Mouse (Mus musculus) ovary, postnatal 14 days (tissue): ENCODE data around the gene Fcgr1.
"Not testable (repeated sequence)": the region's sequence is repeated elsewhere in the genome, so short reads cannot be mapped to it uniquely, and the experiment has no call there.

Source experiments
- DNase-seq: peaks from one replicate; pipeline ENCODE4 v3.0.0; 2022; ENCODE audit warnings: low spot score

Gene Fcgr1

DNA sequence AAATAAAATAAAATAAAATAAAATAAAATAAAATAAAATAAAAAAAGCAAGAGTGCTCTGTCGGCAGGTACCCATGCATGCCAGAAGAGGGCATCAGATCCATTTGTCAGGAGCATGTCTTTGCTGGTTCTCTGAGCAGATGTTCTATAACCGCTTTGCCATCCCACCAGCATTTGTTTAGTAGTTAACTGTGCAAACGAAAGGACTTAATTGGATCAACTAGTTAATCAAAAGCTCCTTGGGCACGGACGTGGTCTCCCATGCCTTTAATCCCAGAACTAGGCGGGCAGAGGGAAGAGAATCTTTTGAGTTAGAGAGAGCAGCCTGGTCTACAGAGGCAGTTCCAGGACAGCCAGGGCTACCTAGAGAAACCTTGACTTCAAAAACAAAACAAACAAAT lies 33.4 kb upstream of the Fcgr1 start:
- DNase-seq: no peak

DNA sequence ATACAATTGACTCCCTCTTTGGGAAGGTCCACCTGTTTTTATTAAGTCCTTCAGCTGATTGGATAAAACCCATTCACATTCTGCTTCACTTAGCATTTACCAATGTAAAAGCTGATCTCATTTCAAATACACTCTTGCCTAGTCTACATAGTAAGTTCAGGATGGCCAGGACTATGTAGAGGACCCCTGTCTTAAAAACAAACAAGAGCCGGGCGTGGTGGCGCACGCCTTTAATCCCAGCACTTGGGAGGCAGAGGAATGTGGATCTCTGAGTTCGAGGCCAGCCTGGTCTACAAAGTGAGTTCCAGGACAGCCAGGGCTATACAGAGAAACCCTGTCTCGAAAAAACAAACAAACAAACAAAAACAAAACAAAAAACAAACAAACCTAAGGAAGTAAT lies 30.0 kb upstream of the Fcgr1 start:
- not testable (repeated sequence) for DNase-seq

DNA sequence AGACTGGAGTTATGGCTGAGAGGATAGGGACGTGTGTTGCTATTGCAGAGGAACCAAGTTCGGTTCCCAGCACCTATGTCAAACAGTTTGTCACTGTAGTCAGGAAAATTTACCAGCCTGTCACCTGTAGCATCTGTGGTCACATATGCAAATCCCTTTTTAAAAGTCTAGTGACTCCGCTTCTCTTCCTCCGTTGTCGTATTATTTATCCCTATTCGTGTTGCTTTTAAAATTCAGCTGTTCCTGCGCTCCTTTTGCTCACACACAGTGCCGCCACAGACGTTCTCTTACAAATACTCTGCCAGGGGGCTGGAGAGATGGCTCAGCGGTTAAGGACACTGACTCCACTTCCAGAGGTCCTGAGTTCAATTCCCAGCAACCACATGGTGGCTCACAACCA lies 28.8 kb upstream of the Fcgr1 start:
- DNase-seq: no peak

DNA sequence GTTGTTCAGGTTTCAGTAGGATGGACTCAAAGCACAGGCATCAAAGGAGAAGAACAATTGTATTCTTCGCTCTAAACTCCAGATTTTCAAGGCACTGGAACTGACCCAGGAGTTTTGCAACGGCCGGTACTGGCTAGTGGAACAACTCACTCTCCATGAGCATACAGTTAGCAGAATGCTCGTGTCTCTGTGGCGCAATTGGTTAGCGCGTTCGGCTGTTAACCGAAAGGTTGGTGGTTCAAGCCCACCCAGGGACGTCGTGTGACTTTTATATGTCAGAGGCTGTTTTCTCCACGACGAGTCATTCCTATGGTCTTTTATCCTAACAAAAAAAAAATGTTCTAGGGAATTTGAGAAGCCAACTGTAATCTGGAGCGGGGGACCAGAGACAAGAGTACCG lies 28.1 kb upstream of the Fcgr1 start:
- no peak for DNase-seq

DNA sequence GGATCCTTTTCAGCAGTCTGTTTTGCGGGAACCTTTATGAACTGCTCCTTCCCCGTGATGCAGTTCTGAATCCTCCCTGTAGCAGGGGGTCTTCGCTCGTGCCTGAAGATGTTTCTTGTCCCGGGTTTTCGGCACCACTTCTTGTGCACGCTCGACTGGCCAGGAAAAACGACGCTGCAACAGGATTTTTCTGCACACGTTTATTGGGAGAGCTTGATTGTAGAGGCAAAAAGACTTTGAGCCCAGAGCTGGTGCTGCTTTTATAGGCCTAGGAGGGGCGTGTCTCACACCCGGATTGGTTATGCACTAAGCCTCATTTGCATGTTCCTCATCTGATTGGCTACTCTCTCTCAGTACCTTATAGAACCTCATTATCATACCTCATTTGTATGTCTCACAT lies 26.2 kb upstream of the Fcgr1 start:
- not testable (repeated sequence) for DNase-seq

DNA sequence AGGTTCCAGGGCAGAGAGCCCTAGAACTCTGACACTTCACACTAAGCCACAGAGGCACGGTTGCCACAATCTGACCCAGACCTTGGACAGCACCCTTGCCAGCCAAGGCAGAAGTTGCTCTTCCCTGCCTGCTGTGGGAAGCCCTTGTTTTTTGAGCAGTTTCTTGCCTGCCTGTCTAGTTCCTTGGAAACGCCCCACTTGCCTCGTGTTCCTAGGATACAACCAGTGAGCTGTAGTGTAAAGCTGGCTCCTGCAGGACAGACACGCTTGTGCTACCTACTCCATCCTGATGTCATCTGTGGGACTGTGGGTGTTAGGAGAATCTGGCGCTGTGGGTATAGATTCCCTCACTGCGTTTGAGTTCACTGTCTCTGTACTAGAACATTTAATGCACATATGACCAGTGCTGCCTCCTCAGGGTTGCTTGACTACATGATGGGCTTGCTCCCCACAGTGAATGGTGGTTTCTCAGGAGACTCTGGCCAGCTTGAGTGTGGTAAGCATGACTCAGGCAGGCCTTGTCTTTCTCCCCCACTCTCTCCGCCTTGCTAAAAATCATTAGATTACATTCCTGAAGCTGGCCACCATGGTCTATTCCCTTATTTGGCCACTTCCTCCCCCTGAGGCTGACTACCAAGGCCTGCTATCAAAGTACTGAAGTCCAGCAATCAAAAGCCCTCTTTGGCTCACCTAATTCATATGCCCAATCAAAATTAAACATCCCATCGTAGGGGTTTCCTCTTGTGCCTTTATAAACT lies 18.8 kb upstream of the Fcgr1 start:
- no peak for DNase-seq

DNA sequence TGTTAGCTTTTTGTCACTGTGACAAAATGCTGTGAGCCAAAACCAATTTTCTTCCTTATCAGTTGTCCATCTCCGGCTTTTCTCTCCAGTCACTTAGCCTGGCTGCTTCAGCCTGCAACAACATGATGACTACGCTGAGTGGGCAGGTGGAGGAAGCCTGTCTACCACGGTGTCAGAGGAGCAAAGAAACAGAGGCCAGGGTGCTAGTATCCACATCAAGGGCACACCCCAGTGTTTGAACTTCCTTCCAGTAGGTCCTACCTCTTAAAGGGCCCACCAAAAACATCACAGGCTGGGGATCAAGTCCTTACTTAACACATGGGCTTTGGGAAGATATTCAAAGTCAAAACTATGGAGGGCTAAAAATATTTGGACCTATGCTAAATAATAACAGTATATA lies 15.7 kb upstream of the Fcgr1 start:
- no peak for DNase-seq

DNA sequence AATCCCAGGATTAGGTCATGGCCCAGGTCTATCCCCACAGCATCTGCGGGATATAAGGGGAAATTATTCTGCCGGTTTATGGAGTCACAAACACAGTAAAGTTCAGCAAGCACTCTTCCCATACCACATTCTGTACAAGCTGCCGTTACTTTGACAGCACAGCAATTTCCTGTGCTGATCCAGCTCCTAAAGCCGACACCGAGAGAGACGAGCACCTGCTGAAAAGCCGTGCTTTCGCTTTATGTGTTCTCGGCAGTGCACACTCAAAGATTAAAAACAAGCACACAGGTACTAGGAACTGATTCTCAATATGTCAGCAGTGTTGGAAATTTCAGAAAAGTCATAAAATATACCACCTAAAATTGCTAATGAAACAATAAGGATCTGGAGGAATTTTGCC lies 12.7 kb upstream of the Fcgr1 start:
- no peak for DNase-seq

DNA sequence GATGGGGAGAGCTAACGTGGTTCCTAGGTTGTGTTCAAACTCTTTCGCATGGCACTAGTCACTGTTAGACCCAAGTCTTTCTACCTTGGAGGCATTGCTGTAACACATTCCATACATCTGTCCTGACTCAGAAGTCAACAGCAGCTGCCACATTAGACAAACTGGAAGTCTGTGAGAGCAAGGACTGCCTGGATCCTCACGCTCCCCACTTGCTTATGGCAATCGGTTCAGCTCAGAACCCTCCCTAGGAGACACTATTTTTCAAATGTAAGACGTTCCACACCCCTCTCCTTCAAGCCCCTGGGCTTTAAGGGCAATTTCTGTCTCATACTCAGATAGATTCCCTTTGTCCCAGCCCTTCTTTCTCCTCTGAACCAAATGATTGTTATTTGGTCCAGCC lies 8.3 kb upstream of the Fcgr1 start:
- DNase-seq: no peak

DNA sequence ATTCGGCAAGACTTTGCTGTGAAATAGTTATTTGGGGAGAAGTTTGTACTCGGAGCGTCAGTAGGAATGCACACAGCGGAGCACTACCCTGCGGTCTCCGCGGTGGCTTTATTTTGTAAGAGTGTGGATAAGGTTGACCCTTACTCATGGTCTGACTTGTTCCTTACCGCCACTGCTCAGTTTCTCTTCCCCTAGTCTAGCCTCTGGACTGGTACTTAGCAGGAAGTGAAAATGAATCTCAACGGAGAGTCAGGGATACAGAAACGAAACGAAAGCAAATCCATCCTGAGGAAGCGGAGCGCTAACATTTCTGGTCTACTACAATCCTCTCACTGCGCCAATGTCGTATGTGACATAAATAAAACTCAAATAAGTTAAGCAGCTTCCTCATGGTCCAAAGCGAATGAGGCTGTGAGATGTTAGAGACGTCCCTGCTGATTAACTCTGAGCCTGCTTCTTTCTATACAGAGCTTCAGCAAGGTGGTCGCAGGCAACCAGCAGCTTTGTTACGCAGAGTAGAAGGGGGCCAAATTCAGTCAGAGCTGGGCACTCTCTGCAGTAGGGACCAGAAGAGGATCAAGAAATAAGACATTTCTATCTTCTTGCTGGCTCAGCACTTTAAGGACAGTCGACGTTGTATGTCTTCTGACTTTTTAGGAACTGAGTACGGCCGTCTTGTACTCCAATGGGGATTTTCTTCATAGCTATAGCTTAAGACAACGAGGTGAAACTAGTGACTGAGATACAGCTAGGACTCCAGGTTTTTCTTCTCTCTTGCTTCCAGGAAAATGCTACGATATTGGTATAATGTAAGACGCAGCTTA lies 7.1 kb upstream of the Fcgr1 start:
- DNase-seq: no peak

DNA sequence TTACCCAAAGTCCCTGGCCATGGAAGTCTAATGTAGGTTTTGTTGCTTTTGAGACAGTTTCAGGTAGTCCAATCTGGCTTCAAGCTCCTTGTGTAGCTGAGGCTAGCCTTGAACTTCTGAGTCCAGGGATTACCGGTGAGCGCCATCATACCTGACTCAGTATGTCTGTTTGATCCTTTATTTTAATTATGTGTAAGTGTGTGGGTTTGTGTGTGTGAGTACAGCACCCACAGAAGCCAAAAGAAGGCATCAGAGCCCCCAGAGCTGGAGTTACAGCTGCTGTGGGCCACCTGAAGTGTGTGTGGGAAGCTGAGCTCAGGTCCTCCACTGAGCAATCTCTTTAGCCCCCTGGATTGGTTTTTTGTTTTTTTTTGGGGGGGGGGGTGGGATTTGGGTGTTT lies 5.8 kb upstream of the Fcgr1 start:
- DNase-seq: no peak

DNA sequence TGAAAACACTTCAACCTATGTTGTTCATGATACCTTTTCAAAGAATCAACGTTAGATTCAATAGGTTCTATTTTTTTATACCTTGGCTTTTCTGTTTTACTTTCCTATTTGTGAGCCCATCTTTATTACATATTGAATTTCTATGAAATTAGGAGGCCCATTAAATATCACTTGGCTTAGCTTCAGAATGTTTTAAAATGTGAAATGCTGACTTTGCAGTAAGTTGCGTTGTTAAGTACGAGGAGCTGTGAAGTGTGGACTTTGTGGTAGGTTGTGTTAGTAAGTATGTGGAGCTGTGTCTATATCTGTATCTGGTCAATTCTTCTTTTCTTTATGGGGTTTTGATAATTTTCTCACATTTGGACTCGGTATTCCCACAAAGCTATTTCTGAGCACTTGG lies 4.6 kb upstream of the Fcgr1 start:
- no peak for DNase-seq

DNA sequence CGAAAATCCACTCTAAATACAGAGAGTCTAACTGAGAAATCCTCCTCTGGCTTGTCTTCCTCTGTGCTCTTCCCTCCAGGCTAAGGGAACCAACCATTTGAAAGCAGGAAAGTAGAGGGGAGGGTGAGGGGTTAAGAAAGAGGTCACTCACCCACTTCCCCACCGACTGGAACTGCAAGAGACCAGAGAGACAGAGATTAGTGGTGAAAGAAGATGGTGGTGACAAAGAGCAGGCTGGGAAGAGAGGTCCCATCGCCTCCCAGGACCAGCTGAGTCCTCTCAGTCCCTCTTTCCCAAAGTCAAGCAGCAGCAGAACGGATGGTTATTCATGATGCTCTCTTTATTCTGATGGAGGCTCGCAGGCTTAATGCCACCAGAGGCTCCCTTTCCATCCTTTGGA lies 401 bp downstream of the Fcgr1 start:
- no peak for DNase-seq

DNA sequence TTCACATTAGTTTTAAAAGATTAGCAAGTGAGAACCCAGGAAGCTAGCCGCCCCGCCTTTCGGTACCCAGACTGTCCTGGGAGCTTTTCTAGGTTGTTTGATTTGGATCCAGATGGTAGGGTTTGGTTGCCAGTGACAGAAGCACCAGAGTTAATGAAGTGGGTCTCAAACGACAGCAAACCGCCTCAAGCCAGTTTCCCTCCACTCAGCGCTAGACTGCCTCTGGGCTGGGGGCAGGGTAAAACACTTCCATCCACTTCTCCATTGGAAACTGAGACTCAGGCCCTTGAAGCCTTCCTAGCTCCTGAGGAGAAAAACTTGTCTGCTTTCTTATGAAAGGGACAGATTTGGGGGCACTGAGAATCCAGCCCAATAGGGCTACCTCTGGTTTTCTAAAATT lies 1.1 kb downstream of the Fcgr1 start:
- DNase-seq: no peak

DNA sequence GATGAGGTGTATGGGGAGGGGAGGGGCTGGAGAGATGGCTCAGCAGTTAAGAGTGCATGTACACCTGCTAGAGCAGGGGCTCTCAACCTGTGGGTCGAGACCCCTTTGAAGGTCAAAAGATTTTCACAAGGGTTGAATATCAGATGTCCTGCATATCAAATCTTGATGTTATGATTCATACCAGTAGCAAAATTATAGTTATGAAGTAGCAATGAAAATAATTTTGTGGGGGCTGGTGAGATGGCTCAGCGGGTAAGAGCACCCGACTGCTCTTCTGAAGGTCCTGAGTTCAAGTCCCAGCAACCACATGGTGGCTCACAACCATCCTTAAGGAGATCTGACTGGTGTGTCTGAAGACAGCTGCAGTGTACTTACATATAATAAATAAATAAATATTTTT lies 3.0 kb downstream of the Fcgr1 start:
- not testable (repeated sequence) for DNase-seq

DNA sequence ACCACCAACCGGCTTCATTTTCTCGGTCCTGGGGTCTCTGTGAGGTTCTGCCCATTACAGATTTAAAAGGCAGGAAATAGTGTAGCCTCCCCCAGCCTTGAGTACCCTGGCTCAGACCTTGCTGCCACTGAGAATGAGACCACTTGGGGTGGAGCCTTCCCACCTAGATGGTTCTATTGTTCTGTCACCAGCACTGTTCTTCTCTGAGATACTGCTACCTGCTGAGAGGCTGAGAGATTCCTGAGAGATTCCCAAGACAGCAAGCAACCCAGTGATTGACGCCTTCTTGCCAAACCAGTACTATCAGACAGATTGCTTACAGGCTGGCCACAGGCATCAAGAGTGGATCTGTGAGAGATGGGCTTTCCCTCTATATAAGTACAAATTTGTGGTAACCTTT lies 4.6 kb downstream of the Fcgr1 start:
- DNase-seq: no peak

DNA sequence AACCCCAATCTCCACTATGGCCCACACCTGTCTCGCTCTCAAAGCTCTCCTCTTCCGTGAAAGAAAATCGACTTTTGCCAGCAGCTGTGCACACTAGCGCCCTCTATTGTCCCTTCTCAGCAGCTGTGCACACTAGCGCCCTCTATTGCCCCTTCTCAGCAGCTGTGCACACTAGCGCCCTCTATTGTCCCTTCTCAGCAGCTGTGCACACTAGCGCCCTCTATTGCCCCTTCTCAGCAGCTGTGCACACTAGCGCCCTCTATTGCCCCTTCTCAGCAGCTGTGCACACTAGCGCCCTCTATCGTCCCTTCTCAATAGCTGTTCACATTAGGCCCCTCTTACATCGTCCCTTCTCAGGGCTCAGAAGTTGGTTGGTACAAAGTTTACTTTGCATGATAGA lies 6.4 kb downstream of the Fcgr1 start:
- not testable (repeated sequence) for DNase-seq

DNA sequence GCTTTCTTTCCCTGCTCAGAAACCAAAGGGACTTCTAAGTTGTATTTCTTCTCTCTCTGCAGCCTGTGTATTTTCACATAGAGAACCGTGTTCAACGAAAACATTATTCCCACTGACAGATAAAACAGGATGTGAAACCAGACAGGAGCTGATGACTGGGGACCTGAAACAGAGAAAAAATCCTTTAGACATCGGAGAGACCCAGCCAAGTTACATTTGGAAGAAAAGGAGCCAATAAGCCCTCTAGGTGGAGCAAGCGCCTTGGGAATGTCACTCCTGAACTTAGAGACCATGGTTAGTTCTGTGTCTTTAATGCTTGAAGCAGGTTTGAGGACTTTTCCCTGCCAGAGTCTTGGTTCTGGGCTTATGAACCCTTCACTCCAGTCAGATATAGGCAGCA lies 9.3 kb downstream of the Fcgr1 start:
- no peak for DNase-seq

DNA sequence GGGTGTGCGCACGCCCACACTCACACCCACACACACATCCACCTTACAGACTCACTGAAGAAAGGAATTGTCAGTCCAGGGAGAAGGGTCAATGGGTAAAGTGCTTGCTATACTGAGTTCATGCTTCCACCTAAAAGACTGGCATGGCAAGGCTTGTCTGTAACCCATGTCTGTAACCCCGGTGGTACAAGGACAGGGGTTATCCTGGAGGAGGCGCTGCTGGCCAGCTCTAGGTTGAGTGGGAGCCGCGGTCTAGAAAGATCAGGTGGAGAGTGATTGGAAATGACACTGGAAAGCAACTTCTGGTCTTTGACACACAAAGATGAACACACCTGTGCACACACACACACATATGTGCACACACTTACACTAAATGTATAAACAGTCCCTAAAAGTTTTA lies 13.1 kb downstream of the Fcgr1 start:
- DNase-seq: no peak

DNA sequence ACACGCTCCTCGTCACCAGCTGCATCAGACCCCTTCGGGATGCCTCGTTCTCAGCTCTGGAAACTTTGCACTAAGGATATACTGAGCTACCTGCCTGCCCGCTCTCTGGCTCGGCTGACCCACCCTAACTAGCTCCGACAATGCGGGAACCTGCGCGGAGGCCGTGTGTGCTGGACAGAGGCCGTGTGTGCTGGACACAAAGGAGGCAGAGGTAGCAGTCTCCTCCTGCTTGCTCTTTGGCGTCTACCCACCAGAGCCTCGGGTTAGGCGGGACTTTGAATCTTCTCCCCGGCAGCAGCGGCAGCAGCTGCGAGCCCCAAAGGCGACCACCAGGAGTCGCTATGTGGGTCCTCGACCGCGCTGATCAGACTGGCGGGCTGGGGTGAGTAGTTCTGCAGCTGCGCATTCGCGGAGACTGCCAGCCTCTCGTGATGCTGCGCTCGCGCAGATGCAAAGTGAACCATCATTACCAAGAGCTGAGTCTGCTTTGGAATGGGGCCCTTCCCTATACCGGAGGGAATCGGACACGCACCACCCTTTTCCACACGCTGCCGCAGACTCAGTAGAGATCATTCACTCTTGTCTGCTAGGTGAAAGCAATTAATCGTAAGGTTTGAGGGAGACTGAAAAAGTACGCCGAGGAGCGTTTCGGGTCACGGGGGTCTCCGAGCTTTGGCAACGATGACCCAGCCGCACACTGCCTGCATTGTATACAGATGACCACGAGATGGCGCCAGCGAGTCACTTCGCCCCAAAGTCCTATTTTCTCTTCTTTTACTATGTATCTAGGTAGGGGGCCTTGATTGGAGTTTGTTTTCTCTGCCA lies 15.8 kb downstream of the Fcgr1 start:
- peak; percentile 89 for DNase-seq

DNA sequence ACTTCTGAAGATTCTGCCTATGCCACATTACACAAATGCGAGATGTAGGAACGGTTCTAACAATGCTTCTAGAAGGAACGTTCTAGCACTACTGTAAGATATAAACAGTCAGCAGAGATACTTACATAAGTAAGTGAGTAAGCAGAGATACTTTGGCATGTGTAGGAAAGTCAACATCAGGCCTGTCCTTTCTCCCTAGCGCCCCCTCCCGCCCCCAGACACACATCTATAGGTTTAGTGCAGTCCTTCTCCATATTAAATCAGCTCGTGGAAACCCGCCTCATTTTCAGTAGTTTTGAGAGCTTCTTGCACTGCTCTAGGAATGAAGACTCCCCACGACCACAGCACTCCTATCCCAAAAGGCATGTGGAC lies 16.4 kb downstream of the Fcgr1 start:
- no peak for DNase-seq

DNA sequence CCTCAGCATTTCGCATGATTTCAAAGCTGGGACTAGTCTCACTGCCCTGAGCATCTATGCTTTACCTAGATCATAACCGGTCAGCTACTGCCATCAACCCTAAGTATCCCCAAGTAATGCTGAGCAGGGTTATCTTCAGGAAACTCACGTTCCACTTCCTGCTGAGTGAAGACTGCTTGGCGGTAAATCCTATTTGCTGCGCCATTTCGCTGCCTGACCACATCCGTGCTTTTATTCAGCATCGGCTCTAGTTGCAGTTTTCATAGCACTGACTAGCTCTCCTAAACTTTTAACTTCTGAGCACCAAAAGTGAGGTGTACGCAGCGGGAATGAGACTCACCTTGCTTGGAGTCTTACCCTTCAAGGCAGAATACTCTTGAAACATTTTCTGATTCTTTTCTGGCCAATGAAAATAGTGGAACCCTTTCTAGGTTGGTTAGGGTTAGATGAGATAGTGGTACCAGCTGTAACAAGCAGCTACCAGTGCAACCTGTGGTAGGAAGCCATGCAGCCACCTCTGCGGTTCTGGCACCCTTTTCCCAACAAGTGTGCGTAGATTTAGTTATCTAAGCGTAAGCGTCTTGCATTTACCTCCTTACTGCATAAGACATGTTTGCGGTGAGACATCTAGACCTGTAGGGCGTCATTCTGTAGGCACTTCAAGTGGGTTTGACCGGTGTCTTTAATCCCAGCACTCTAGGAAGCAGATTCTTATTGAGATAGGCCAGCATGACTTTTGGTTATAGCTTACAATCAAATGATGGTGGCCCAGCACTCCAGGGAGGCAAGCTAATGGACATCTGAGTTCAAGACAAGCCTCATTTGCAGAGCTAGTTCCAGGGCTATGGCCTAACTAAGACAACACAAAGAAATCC lies 19.9 kb downstream of the Fcgr1 start:
- no peak for DNase-seq
